Mouse (Mus musculus): ENCODE measurements at regions not wholly inside any gene's neighbourhood (a gene's known extent, or its start where the extent isn't known, plus 50 kb on each side); places are given as distances from the start of the nearest gene placed in this dataset.
"Not testable (repeated sequence)": the region's sequence is repeated elsewhere in the genome, so short reads cannot be mapped to it uniquely, and the experiment has no call there.

DNA sequence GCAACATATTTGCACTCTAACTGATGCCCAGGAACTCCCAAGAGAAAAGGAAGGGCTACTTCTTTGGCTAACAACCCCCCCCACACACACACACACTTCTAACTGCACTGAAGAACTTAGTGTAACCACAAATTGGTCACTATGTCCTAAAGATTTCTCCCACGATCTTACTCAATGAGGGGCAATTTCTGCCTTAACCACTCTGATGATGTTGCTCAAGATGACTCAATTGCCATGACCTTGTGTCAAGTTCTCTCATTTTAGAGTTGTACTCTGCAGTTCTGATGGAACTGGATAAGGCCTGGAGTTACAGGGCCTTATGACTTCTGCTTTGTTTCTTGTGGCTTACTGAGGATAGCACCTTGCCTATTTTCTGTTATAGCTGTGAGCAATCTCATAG is 81.7 kb downstream of the Sem1 start:
- H3K4me3 ChIP-seq (ENCODE audit: low read length): no peak overlapping the region
- H3K27me3 ChIP-seq (replicated peaks; ENCODE audit: control insufficient read depth, insufficient read depth, low read length): no peaks in the 10 kb centered on the region
- H3K36me3 ChIP-seq (ENCODE audit: control insufficient read depth, insufficient read depth, low read length): no peaks in the 10 kb centered on the region
- H3K4me2 ChIP-seq (ENCODE audit: low read length): no peak overlapping the region
- H3K4me1 ChIP-seq (ENCODE audit: control insufficient read depth, insufficient read depth, low read depth, low read length): no peaks in the 10 kb centered on the region
- ATAC-seq: no peak
- H3K9me3 ChIP-seq (ENCODE audit: control insufficient read depth, low read length): no peaks in the 10 kb centered on the region
- WGBS: 96% methylated on average over 1 of the region's 1 CpGs
- H3K9ac ChIP-seq (ENCODE audit: low read depth, low read length): no peak overlapping the region
- no peak overlapping the region for H3K27ac ChIP-seq (ENCODE audit: low read depth, low read length)

GRCm38 (mm10) chr6:6496336-6496735 is 82.1 kb downstream of the Sem1 start:
- no peak for ATAC-seq
- no peaks in the 10 kb centered on the region for H3K27me3 ChIP-seq (replicated peaks; ENCODE audit: control insufficient read depth, insufficient read depth, low read length)
- no peaks in the 10 kb centered on the region for H3K4me1 ChIP-seq (ENCODE audit: control insufficient read depth, insufficient read depth, low read depth, low read length)
- H3K9ac ChIP-seq (ENCODE audit: low read depth, low read length): no peak overlapping the region
- H3K4me2 ChIP-seq (ENCODE audit: low read length): no peak overlapping the region
- no peak overlapping the region for H3K27ac ChIP-seq (ENCODE audit: low read depth, low read length)
- WGBS: 92% methylated on average over 4 of the region's 4 CpGs
- H3K9me3 ChIP-seq (ENCODE audit: control insufficient read depth, low read length): no peaks in the 10 kb centered on the region
- no peaks in the 10 kb centered on the region for H3K36me3 ChIP-seq (ENCODE audit: control insufficient read depth, insufficient read depth, low read length)
- no peak overlapping the region for H3K4me3 ChIP-seq (ENCODE audit: low read length)

DNA sequence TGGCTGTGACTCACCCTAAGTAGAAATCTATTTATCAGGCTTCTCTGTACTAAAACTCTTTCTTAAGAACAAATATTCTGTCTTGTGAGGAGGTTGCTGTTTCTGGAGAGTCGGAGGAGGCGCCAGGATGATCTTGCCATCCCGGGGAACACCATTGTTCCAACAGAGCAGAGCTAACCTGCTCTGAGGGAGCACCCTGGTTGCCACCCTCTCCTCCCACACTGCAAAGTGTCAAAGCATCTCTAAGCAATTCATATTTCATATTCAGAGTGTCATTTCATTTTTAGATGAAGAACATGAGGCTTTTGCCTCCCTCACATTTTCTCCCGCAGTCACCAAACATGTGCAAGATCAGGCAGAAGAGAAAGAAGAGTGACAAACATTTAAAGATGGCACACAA is 90.3 kb downstream of the Sem1 start:
- Histone ChIP-seq H3K27me3 (replicated peaks; ENCODE audit: control insufficient read depth, insufficient read depth, low read length) (no peaks in the 10 kb centered on the region), H3K9ac (ENCODE audit: low read depth, low read length) (no peak overlapping the region), H3K9me3 (ENCODE audit: control insufficient read depth, low read length) (no peaks in the 10 kb centered on the region), H3K27ac (ENCODE audit: low read depth, low read length) (no peak overlapping the region), H3K36me3 (ENCODE audit: control insufficient read depth, insufficient read depth, low read length) (no peaks in the 10 kb centered on the region), H3K4me3 (ENCODE audit: low read length) (no peak overlapping the region), H3K4me1 (ENCODE audit: control insufficient read depth, insufficient read depth, low read depth, low read length) (no peaks in the 10 kb centered on the region), H3K4me2 (ENCODE audit: low read length) (no peak overlapping the region)
- no peak for ATAC-seq
- WGBS: 82% methylated on average over 4 of the region's 4 CpGs

DNA sequence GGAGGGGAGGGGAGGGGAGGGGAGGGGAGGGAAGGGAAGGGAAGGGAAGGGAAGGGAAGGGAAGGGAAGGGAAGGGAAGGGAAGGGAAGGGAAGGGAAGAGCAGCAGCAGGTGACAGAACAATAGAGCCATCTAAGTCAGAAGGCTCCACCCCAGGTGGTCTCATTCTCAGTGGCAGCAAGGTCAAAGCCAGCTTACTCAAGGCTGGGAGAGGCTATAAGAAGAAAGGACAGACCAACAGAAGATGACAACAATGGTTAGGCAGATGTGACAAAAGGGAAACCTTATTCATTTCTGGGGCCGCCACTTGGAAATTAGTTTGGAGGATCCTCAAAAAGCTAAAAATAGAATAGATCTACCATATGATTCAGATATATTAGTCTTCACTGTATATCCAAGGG is 96.9 kb downstream of the Sem1 start:
- H3K9ac ChIP-seq (ENCODE audit: low read depth, low read length); H3K4me3 ChIP-seq (ENCODE audit: low read length); H3K4me1 ChIP-seq (ENCODE audit: control insufficient read depth, insufficient read depth, low read depth, low read length); H3K4me2 ChIP-seq (ENCODE audit: low read length); H3K27me3 ChIP-seq (replicated peaks; ENCODE audit: control insufficient read depth, insufficient read depth, low read length); H3K27ac ChIP-seq (ENCODE audit: low read depth, low read length); H3K9me3 ChIP-seq (ENCODE audit: control insufficient read depth, low read length); H3K36me3 ChIP-seq (ENCODE audit: control insufficient read depth, insufficient read depth, low read length); ATAC-seq: not testable (repeated sequence)
- WGBS: 86% methylated on average over 1 of the region's 1 CpGs

- H3K9ac ChIP-seq (ENCODE audit: low read depth, low read length): no peak overlapping the region
- no peaks in the 10 kb centered on the region for H3K9me3 ChIP-seq (ENCODE audit: control insufficient read depth, low read length)
- H3K4me3 ChIP-seq (ENCODE audit: low read length): no peak overlapping the region
- no peaks in the 10 kb centered on the region for H3K36me3 ChIP-seq (ENCODE audit: control insufficient read depth, insufficient read depth, low read length)
- H3K27ac ChIP-seq (ENCODE audit: low read depth, low read length): no peak overlapping the region
- no peaks in the 10 kb centered on the region for H3K27me3 ChIP-seq (replicated peaks; ENCODE audit: control insufficient read depth, insufficient read depth, low read length)
- no peaks in the 10 kb centered on the region for H3K4me1 ChIP-seq (ENCODE audit: control insufficient read depth, insufficient read depth, low read depth, low read length)
- WGBS: 63% methylated on average over 8 of the region's 8 CpGs
- H3K4me2 ChIP-seq (ENCODE audit: low read length): no peak overlapping the region
- ATAC-seq: no peak
Observed at GRCm38 (mm10) chr6:6470397-6470796, 108.1 kb downstream of the Sem1 start.

DNA sequence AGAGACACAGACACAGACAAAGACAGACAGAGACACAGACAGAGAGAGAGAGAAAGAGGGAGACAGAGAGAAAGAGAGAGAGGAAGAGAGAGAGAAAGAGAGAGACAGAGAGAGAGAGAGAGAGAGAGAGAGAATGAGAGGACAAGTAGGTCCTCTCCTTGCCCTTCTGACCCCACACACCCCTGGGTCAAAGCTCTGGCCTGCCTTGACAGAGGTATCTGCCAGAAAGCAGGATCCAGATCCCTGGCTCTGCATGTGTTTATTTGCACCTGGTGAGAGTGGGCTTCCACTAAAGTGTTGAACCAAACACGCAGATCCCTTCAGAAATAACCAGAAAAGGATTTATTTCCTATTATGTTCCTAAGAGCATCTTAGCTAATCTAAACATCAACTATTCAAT is 110.9 kb downstream of the Sem1 start:
- 47% methylated on average over 1 of the region's 1 CpGs for WGBS
- Histone ChIP-seq H3K27me3 (replicated peaks; ENCODE audit: control insufficient read depth, insufficient read depth, low read length) (no peaks in the 10 kb centered on the region), H3K9me3 (ENCODE audit: control insufficient read depth, low read length) (no peaks in the 10 kb centered on the region), H3K4me1 (ENCODE audit: control insufficient read depth, insufficient read depth, low read depth, low read length) (peaks cover 6% of the 10 kb centered on the region; the same call in 1 of the 2 replicates), H3K36me3 (ENCODE audit: control insufficient read depth, insufficient read depth, low read length) (no peaks in the 10 kb centered on the region), H3K4me3 (ENCODE audit: low read length) (no peak overlapping the region), H3K9ac (ENCODE audit: low read depth, low read length) (no peak overlapping the region), H3K27ac (ENCODE audit: low read depth, low read length) (no peak overlapping the region), H3K4me2 (ENCODE audit: low read length) (no peak overlapping the region)
- ATAC-seq: no peak

GRCm38 (mm10) chr6:6466231-6466630 is 112.2 kb downstream of the Sem1 start:
- WGBS: 70% methylated on average over 2 of the region's 2 CpGs
- Histone ChIP-seq H3K4me3 (ENCODE audit: low read length) (no peak overlapping the region), H3K27me3 (replicated peaks; ENCODE audit: control insufficient read depth, insufficient read depth, low read length) (no peaks in the 10 kb centered on the region), H3K4me2 (ENCODE audit: low read length) (no peak overlapping the region), H3K27ac (ENCODE audit: low read depth, low read length) (no peak overlapping the region), H3K9ac (ENCODE audit: low read depth, low read length) (no peak overlapping the region), H3K9me3 (ENCODE audit: control insufficient read depth, low read length) (no peaks in the 10 kb centered on the region), H3K36me3 (ENCODE audit: control insufficient read depth, insufficient read depth, low read length) (no peaks in the 10 kb centered on the region), H3K4me1 (ENCODE audit: control insufficient read depth, insufficient read depth, low read depth, low read length) (peaks cover 6% of the 10 kb centered on the region; the same call in 1 of the 2 replicates)
- ATAC-seq: no peak

DNA sequence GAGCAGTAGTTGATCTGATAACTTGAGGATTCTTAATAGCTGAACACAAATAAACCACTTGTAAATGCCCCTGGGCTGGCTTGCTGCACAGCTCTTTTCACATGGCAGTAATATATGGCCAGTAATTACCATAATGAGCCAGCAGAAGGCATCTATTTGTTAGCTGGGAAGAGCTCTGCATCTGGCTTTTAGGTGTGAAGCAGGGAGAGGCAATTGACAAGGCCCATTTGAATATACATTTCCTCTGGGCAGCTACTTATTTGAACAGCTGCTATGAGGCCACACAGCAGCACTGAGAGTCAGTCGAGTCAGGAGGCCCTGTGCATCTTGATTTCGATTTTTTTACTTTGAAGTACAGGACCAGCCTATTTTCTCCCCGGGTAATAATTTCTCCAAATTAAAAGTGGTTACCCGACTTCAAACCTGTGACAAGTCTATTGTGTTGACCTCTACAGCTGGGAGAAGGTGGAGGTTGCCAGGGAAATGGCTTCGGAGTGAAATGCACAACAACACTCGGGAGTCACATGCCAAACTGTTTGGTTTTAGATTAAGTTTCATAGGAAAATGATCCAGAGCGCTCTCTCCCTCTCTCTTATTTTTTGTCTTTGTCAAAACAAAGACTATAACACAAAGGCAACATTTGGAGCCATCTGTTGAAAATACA is 114.5 kb downstream of the Sem1 start:
- Histone ChIP-seq H3K27ac (ENCODE audit: low read depth, low read length) (no peak overlapping the region), H3K36me3 (ENCODE audit: control insufficient read depth, insufficient read depth, low read length) (no peaks in the 10 kb centered on the region), H3K4me3 (ENCODE audit: low read length) (no peak overlapping the region), H3K27me3 (replicated peaks; ENCODE audit: control insufficient read depth, insufficient read depth, low read length) (no peaks in the 10 kb centered on the region), H3K9me3 (ENCODE audit: control insufficient read depth, low read length) (no peaks in the 10 kb centered on the region), H3K4me1 (ENCODE audit: control insufficient read depth, insufficient read depth, low read depth, low read length) (peaks cover 6% of the 10 kb centered on the region; the same call in 1 of the 2 replicates), H3K4me2 (ENCODE audit: low read length) (no peak overlapping the region), H3K9ac (ENCODE audit: low read depth, low read length) (no peak overlapping the region)
- WGBS: 24% methylated on average over 7 of the region's 7 CpGs
- ATAC-seq: peak; percentile 72

GRCm38 (mm10) chr6:6459918-6460239 is 118.6 kb downstream of the Sem1 start:
- no peak overlapping the region for H3K4me3 ChIP-seq (ENCODE audit: low read length)
- H3K27me3 ChIP-seq (replicated peaks; ENCODE audit: control insufficient read depth, insufficient read depth, low read length): no peaks in the 10 kb centered on the region; the same call in 1 of the 2 replicates
- no peak overlapping the region for H3K27ac ChIP-seq (ENCODE audit: low read depth, low read length)
- 19% methylated on average over 2 of the region's 2 CpGs for WGBS
- peaks cover 6% of the 10 kb centered on the region; the same call in 1 of the 2 replicates for H3K4me1 ChIP-seq (ENCODE audit: control insufficient read depth, insufficient read depth, low read depth, low read length)
- no peaks in the 10 kb centered on the region for H3K36me3 ChIP-seq (ENCODE audit: control insufficient read depth, insufficient read depth, low read length)
- peak; percentile 57 for ATAC-seq
- peak overlapping the region; percentile 19 for H3K4me2 ChIP-seq (ENCODE audit: low read length)
- no peak overlapping the region for H3K9ac ChIP-seq (ENCODE audit: low read depth, low read length)
- H3K9me3 ChIP-seq (ENCODE audit: control insufficient read depth, low read length): no peaks in the 10 kb centered on the region

All from hindbrain, embryonic 16.5 days (tissue).